Comparison of ENCODE assay signal across 20 mouse cellular contexts in genomic region chr8:91510716-91511115, GRCm38 (mm10).
A peak's percentile ranks its signal among the peaks of the same experiment; 100 is the strongest.
DNase-seq lines count a peak whose midpoint lies in the region; ATAC-seq and TF ChIP-seq lines count a peak whose summit lies in the region.
"Had no signal": no experiment of that assay in that cellular context is flagged by ENCODE, and none has a peak within 500 bp of the region (broad histone marks: within the 10 kb centered on the region; RNA-seq: fewer than 3 reads in every experiment).

No protein-coding gene starts in this region.

- H3K27me3 ChIP-seq in kidney, embryonic 16.5 days (ENCODE audit: insufficient read depth, low read length), result no peaks in the 10 kb centered on the region
- no peaks in the 10 kb centered on the region for H3K27me3 ChIP-seq in intestine, embryonic 15.5 days (replicated peaks)

- DNase-seq in kidney, adult 9 months, result no peak
- peak; percentile 4 for DNase-seq in thymus, postnatal 0 days (ENCODE audit: low spot score)
- DNase-seq in thymus, postnatal 36 days, result no peak
- no peak for DNase-seq in liver
- DNase-seq: adrenal gland, postnatal 10 days; B cell, adult 2 months; cerebellum, postnatal 25 days; embryo, embryonic 11 days; kidney, adult 18-20 months; kidney, postnatal 10 days; layer of hippocampus, postnatal 36 days; lung, embryonic 14.5 days; lung, postnatal 36 days; thymus, postnatal 25 days had no signal

- TF ChIP-seq POLR2A in embryonic fibroblast, embryonic 13.5 days (IDR thresholded peaks at IDR 0.05; ENCODE audit: low read depth, low read length), result no peak

- 58% methylated on average over 5 of the region's 5 CpGs for WGBS in kidney, embryonic 16.5 days
- WGBS in intestine, embryonic 15.5 days, result 63% methylated on average over 5 of the region's 5 CpGs

- no peaks in the 10 kb centered on the region for H3K9me3 ChIP-seq in kidney, embryonic 16.5 days (ENCODE audit: low read length)
- H3K9me3 ChIP-seq in intestine, embryonic 15.5 days, result no peaks in the 10 kb centered on the region
- H3K9me3 ChIP-seq: forebrain, embryonic 12.5 days had no signal

- ATAC-seq in kidney, embryonic 16.5 days (ENCODE audit: low FRiP score, low TSS enrichment), result no peak
- no peak for ATAC-seq in intestine, embryonic 15.5 days

- no peak for TF ChIP-seq CTCF in embryonic fibroblast, embryonic 13.5 days (IDR thresholded peaks at IDR 0.05; ENCODE audit: borderline replicate concordance, insufficient read depth, low read length)

- no peaks in the 10 kb centered on the region for H3K36me3 ChIP-seq in kidney, embryonic 16.5 days (ENCODE audit: insufficient read depth, low read length)
- H3K36me3 ChIP-seq in intestine, embryonic 15.5 days, result no peaks in the 10 kb centered on the region
- H3K36me3 ChIP-seq: forebrain, embryonic 12.5 days had no signal

- no peak overlapping the region for H3K9ac ChIP-seq in kidney, embryonic 16.5 days (replicated peaks; ENCODE audit: low read length)
- no peak overlapping the region for H3K9ac ChIP-seq in intestine, embryonic 15.5 days
- H3K9ac ChIP-seq: forebrain, embryonic 12.5 days; liver, embryonic 14.5 days; lung, embryonic 14.5 days had no signal

- no peak overlapping the region for H3K4me2 ChIP-seq in kidney, embryonic 16.5 days (replicated peaks; ENCODE audit: low read depth, low read length)
- H3K4me2 ChIP-seq in intestine, embryonic 15.5 days (replicated peaks), result no peak overlapping the region
- H3K4me2 ChIP-seq: forebrain, embryonic 12.5 days; lung, embryonic 14.5 days had no signal

- H3K4me1 ChIP-seq in kidney, embryonic 16.5 days (ENCODE audit: insufficient read depth, low read length), result peaks cover 33% of the 10 kb centered on the region
- H3K4me1 ChIP-seq in embryonic fibroblast, embryonic 13.5 days (ENCODE audit: control insufficient read depth, insufficient read depth, low read length), result peaks cover 9% of the 10 kb centered on the region
- H3K4me1 ChIP-seq in intestine, embryonic 15.5 days (replicated peaks), result peaks cover 12% of the 10 kb centered on the region

- H3K27ac ChIP-seq in kidney, embryonic 16.5 days (ENCODE audit: low read length), result 0 out of 2 replicates have a peak overlapping the region, but pooled peaks have one; percentile 15
- peak overlapping the region; percentile 7; the same call in 1 of the 2 replicates for H3K27ac ChIP-seq in embryonic fibroblast, embryonic 13.5 days (ENCODE audit: insufficient read depth, low read length)
- no peak overlapping the region for H3K27ac ChIP-seq in intestine, embryonic 15.5 days
- H3K27ac ChIP-seq: forebrain, embryonic 12.5 days; liver, embryonic 14.5 days had no signal

- H3K4me3 ChIP-seq in kidney, embryonic 16.5 days (ENCODE audit: low read length), result no peak overlapping the region
- no peak overlapping the region for H3K4me3 ChIP-seq in embryonic fibroblast, embryonic 13.5 days (ENCODE audit: insufficient read depth, low read length)
- H3K4me3 ChIP-seq in intestine, embryonic 15.5 days (replicated peaks), result no peak overlapping the region
- H3K4me3 ChIP-seq: erythroblast, embryonic 14.5 days; forebrain, embryonic 12.5 days had no signal
